Mouse (Mus musculus) limb, embryonic 13.5 days (tissue): ENCODE measurements around the gene Nabp1. TPM values are rescaled to one million over a fixed set of nuclear protein-coding genes. Genes with fewer than 3 reads are reported as not detected.
"Not testable (repeated sequence)": the region's sequence is repeated elsewhere in the genome, so short reads cannot be mapped to it uniquely, and the experiment has no call there.

Experiments used
- ATAC-seq: fragments of 200-750 bp; cut with Nextera tagmentation; 2 replicates; pipeline ENCODE4 v1.8.0; 2017; ENCODE audit warnings: low read depth, moderate number of reproducible peaks, moderate TSS enrichment; ENCODE audit not compliant: low FRiP score
- H3K27ac ChIP-seq: fragments of 300-500 bp; sonication (generic); 2 replicates; pipeline ENCODE4 v1.5.1; 2015; ENCODE audit warnings: inconsistent platforms, mild to moderate bottlenecking, moderate library complexity
- H3K27me3 ChIP-seq: fragments of 300-500 bp; sonication (generic); 2 replicates; pipeline ENCODE4 v1.6.1; 2015; ENCODE audit warnings: mild to moderate bottlenecking, inconsistent platforms
- H3K36me3 ChIP-seq: fragments of 300-500 bp; sonication (generic); 2 replicates; pipeline ENCODE4 v1.6.1; 2015; ENCODE audit warnings: inconsistent platforms, mild to moderate bottlenecking, moderate library complexity
- H3K4me1 ChIP-seq: fragments of 300-500 bp; sonication (generic); 2 replicates; pipeline ENCODE4 v1.6.1; 2015; ENCODE audit warnings: inconsistent platforms
- H3K4me2 ChIP-seq: fragments of 300-500 bp; sonication (generic); replicated peaks from 2 replicates; pipeline ENCODE4 v1.6.1; 2015; ENCODE audit warnings: inconsistent platforms, mild to moderate bottlenecking, moderate library complexity
- H3K4me3 ChIP-seq: fragments of 300-500 bp; sonication (generic); 2 replicates; pipeline ENCODE4 v1.5.1; 2015; ENCODE audit warnings: moderate library complexity, mild to moderate bottlenecking, inconsistent platforms
- H3K9ac ChIP-seq: fragments of 300-500 bp; sonication (generic); 2 replicates; pipeline ENCODE4 v1.6.1; 2015; ENCODE audit warnings: mild to moderate bottlenecking, inconsistent platforms
- H3K9me3 ChIP-seq: fragments of 300-500 bp; sonication (generic); 2 replicates; pipeline ENCODE4 v1.6.1; 2016; ENCODE audit warnings: inconsistent platforms
- WGBS: fragments of 180-500 bp; shearing (Covaris S2); methylation state at CpG from one replicate; pipeline ENCODE4 v1.1.7; 2015; 5-methylcytosine and 5-hydroxymethylcytosine counted together
- polyA plus RNA-seq: library from polyadenylated mRNA; unstranded; fragments of >200 nt; fragmentation: Nextera tagmentation; extraction: Ambion mirVana; gene quantifications from 2 replicates; pipeline ENCODE4 v1.2.1, GENCODE M21; 2015

Nabp1 gene
- polyA plus RNA-seq, 1 experiment from 2014 or later, result 7.9 TPM

DNA sequence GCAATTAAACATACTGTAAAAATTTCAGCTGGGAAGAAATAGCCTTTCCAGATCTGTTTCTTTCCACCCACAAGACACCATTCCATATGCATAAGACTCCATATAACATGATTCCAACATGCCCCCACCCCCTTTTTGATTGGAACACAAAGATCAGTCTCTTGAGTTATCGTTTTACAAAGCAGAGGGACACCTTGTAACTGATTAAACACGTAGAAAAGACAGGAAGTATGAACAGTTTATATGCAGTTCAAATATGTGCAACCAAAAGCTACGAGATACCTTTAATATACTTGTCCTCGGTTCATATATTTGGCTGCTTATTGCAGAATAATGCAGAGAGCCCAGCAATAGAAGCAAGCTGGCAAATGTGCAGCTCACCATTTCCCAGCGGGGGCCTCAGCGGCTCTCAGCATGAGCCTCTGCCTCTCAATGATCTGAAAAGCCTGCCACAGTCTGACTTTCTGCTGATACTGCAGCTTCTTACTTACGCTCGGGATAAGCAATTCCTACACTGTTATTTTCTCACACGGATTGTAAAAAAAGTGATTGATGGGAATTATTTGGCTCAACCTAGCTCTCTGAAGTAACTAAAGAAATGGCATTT is 32.3 kb downstream of the Nabp1 start:
- Histone ChIP-seq H3K4me2 (peak overlapping the region; percentile 34; the same call in 1 of the 2 replicates), H3K27ac (no peak overlapping the region), H3K4me1 (peaks cover 12% of the 10 kb centered on the region), H3K27me3 (no peaks in the 10 kb centered on the region), H3K4me3 (no peak overlapping the region), H3K36me3 (no peaks in the 10 kb centered on the region), H3K9me3 (no peaks in the 10 kb centered on the region), H3K9ac (no peak overlapping the region)
- ATAC-seq, result peak; percentile 82
- WGBS, result 17% methylated on average over 9 of the region's 9 CpGs

DNA sequence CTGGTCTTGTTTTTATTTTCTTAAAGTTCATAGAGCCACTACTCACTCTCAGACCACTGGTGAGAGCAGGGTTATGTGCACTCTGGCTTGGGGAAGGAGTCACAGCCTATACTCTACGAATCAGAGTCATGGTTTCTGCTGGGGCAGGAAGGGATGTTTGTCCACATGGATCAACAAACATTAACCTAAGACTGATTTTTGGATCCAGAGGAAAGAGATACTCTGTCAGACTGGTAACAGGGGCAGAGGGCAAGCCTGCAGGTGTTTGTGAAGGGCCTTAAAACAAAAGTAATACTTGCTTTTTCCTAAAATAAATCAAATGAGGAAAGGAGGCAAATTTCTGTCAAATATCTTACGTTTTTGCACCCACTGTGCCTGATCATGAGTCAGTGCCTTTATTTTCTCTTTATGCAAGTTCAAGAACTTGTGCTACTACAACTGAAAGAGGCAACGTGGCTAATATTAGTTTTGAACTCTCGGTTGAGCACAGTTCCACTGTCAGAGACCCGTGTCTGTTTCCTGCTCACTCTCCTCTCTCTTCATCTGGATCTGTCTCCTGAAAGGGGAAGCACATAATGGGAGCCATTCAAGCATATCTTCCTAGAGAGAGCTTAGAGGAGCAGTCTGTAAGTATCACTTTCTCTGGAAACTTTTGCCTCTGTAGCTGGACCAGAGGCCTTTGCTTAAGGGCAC is 32.9 kb downstream of the Nabp1 start:
- no peak; the same call in 1 of the 2 replicates for ATAC-seq
- Histone ChIP-seq H3K9me3 (no peaks in the 10 kb centered on the region), H3K36me3 (no peaks in the 10 kb centered on the region), H3K27ac (no peak overlapping the region), H3K4me2 (no peak overlapping the region; the same call in 1 of the 2 replicates), H3K27me3 (no peaks in the 10 kb centered on the region), H3K4me1 (peaks cover 12% of the 10 kb centered on the region), H3K4me3 (no peak overlapping the region), H3K9ac (no peak overlapping the region)
- WGBS, result 59% methylated on average over 5 of the region's 5 CpGs

DNA sequence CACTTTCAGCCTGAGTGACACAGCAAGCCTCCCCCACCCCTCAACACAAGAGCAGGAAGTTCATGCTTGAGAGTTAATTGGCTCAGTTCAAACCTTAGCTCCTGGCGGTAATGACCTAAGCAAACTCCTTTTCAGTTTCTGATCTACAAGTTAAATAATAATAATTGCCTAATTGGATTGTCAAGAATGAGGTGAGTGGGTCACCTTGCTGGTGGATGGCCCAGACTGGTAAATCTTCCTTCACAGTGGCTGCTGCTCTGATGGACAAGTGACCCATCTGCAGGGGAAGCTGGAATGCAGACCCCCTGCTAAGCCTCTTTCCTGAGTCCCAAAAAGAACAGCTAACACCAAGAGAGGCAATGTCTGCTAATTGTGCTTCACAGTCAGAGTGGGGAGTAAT is 48.5 kb downstream of the Nabp1 start:
- ATAC-seq, result no peak
- WGBS, result 25% methylated on average over 1 of the region's 1 CpGs
- Histone ChIP-seq H3K9ac (no peak overlapping the region), H3K36me3 (no peaks in the 10 kb centered on the region), H3K27ac (no peak overlapping the region), H3K4me3 (no peak overlapping the region), H3K9me3 (no peaks in the 10 kb centered on the region), H3K27me3 (no peaks in the 10 kb centered on the region), H3K4me1 (no peaks in the 10 kb centered on the region), H3K4me2 (no peak overlapping the region)

DNA sequence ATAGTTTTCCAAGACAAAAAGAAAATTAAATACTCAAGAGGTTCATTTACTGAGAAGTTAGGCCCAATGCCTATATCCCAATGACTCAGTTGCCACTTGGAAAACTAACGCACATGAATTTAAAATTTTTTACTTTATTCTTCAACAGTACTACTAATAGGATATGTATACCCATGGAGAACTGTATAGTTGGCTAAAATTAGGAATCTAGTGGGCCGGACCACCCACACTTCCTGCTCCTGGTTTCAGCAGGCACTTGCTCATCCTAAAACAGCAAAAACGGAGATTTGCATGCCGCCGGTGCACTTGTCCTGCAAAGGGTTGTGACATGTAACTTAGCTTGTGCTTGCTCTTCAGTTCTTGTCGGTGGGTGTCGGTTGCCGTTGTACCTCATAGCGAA is 51.9 kb downstream of the Nabp1 start:
- Histone ChIP-seq H3K9me3 (no peaks in the 10 kb centered on the region), H3K4me2 (no peak overlapping the region), H3K4me1 (no peaks in the 10 kb centered on the region), H3K27ac (no peak overlapping the region), H3K36me3 (no peaks in the 10 kb centered on the region), H3K27me3 (no peaks in the 10 kb centered on the region), H3K9ac (no peak overlapping the region), H3K4me3 (no peak overlapping the region)
- WGBS, result 95% methylated on average over 9 of the region's 9 CpGs
- no peak for ATAC-seq

DNA sequence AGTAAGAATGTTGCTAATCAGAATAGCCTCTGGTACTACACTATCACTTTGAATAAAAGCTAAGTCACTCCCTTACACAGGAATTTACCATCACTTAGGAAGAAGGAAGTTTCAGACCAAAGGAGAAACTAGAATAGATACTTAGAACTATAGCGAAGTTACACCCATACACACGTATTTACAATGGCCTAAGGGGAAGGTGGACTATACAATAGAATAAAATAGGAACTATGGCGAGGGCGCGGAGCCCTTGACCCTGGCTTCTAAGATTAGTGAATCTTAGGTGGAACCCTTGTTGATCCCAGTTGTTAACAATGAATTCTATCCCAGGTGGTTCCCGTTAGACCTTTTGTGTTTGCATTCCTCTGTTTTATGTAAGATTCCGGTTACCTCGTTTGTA is 57.2 kb downstream of the Nabp1 start:
- not testable (repeated sequence) for H3K36me3 ChIP-seq, H3K4me1 ChIP-seq, H3K27ac ChIP-seq, H3K4me3 ChIP-seq, H3K9ac ChIP-seq, H3K9me3 ChIP-seq, ATAC-seq, H3K27me3 ChIP-seq, H3K4me2 ChIP-seq
- WGBS, result 76% methylated on average over 8 of the region's 8 CpGs

DNA sequence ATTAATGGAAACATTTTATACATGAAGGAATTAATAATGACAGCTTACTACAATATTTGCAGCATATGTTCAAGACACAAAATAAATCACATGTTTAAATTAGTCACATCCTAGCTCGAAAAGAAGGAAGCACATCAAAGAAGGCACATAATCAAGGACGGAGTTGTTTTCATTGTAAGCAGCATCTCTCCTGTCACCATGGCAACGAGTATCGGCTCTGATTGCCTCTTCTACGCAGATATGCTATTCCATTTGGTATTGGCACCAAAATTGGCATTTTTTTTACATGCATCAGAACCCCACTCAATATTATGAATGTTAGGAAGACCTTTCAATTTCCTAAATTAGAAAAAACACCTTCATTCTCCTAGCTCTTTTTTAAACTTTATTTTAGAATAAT is 59.5 kb downstream of the Nabp1 start:
- H3K4me2 ChIP-seq, result no peak overlapping the region
- no peaks in the 10 kb centered on the region for H3K27me3 ChIP-seq
- no peaks in the 10 kb centered on the region for H3K4me1 ChIP-seq
- H3K36me3 ChIP-seq, result no peaks in the 10 kb centered on the region
- H3K9me3 ChIP-seq, result no peaks in the 10 kb centered on the region
- H3K4me3 ChIP-seq, result no peak overlapping the region
- 67% methylated on average over 5 of the region's 5 CpGs for WGBS
- H3K9ac ChIP-seq, result no peak overlapping the region
- no peak for ATAC-seq
- no peak overlapping the region for H3K27ac ChIP-seq

Other genes starting within 250 kb of the Nabp1 start
- gene Cavin2, start 189.3 kb downstream of the Nabp1 start, polyA plus RNA-seq, result 26.8 TPM in 2 replicates